Mouse (Mus musculus) lung, postnatal 36 days (tissue): ENCODE results near the gene Tssk6.
A peak's percentile ranks its signal among the peaks of the same experiment; 100 is the strongest.
"Not testable (repeated sequence)": the region's sequence is repeated elsewhere in the genome, so short reads cannot be mapped to it uniquely, and the experiment has no call there.

Source experiments
- DNase-seq: peaks from one replicate; pipeline ENCODE4 v3.0.0; 2022; ENCODE audit warnings: mixed read lengths

The Tssk6 gene

GRCm38 (mm10) chr8:69919876-69920662, 18.1 kb downstream of the Tssk6 start:
- DNase-seq = peak; percentile 86

GRCm38 (mm10) chr8:69921141-69921540, 19.2 kb downstream of the Tssk6 start:
- DNase-seq = no peak

DNA sequence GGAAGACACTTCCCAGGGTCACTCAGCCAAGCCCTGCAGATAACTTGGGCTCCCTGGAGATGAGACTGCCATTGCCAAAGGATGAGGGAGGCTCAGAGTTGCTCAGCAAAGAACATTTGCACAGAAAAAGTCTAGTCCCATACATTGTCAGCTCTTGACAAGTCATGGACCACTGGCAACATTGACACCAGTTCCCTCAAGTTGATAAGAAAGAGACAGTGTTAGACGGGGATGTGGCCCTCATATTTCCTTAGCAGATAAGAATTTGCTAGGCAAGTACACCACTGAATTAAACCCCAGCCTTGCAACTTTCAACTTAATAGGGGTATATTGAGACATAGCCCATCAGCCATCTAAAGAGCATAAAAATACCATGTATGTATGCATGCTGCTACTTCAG, 22.0 kb downstream of the Tssk6 start:
- no peak for DNase-seq

- no peak for DNase-seq
Measured at GRCm38 (mm10) chr8:69926901-69927300, 24.9 kb downstream of the Tssk6 start.

GRCm38 (mm10) chr8:69933811-69934210, 31.8 kb downstream of the Tssk6 start:
- DNase-seq = no peak

- DNase-seq = no peak
Measured at GRCm38 (mm10) chr8:69934582-69934981, 32.6 kb downstream of the Tssk6 start.

- DNase-seq = no peak
Measured at GRCm38 (mm10) chr8:69935431-69935830, 33.4 kb downstream of the Tssk6 start.

GRCm38 (mm10) chr8:69936050-69936794, 34.2 kb downstream of the Tssk6 start:
- DNase-seq = peak; percentile 84

DNA sequence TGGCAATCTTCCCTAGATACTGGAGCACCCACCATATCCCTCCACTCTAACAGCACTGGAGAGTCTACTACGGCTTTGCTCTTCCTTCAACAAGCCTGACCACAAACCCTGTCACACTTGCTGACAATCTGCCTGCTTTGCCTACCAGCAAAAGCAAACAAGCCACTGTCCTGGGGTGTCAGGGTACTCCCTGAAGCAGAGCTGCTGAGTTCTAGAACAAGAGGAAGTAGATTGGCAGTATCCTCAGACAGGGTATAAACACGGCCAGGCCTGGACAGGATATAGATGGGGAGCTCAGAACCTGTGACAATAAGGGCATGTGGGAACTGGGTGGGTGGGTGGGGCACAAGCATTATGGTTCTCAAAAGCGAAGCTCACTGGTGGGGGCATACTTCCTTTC, 35.5 kb downstream of the Tssk6 start:
- peak; percentile 56 for DNase-seq

GRCm38 (mm10) chr8:69938245-69938982, 36.4 kb downstream of the Tssk6 start:
- DNase-seq = no peak

DNA sequence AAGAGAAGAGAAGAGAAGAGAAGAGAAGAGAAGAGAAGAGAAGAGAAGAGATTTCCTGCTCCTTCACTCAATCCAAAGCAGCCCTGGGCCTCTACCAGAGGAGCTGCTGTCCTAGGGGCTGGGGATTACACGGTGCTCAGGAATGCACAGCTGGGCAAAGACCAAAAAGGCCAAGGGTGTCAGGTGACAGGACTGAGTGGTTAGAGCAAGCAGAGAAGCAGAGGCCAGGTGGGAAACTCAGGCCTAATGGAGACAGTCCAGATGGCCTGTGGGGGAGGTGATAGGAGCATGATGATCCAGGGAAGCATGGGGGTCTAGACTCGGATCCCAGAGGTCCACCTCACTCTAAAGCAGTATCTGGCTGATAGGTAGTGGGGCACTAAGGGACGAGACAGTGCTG, 37.6 kb downstream of the Tssk6 start:
- peak; percentile 60 for DNase-seq

- DNase-seq = no peak
Measured at GRCm38 (mm10) chr8:69940386-69940785, 38.4 kb downstream of the Tssk6 start.

DNA sequence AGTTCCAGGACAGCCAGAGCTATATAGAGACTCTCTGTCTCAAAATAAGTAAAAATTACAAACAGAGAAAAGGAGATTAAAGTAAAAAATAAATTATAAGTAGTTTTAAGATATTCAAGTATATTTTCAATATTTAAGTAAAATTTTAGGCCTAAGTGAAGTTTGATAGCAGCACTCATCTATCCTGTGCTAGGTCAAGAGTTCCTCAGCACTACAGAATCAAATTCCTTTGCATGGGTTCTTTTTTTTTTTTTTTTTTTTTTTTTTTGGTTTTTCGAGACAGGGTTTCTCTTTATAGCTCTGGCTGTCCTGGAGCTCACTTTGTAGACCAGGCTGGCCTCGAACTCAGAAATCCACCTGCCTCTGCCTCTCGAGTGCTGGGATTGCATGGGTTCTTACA, 40.5 kb downstream of the Tssk6 start:
- not testable (repeated sequence) for DNase-seq

DNA sequence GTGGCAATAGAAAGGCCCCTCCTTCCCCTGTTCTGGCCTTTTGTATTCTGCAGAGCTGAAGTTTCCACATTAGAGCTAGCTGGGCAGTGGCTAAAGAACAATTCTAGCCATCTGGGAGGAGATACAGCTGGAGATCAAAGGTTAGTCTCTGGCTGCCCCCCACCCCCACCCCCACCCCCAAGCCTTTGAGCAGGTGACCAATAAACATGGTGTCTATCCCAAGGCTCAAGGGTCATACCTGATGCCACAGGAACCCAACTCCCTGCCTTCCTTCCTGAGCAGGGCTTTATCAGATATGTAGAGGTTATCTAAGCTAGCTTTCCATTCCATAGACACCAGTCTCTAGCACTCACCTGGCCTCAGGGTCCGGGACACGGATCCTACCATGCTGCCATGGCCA, 48.3 kb downstream of the Tssk6 start:
- no peak for DNase-seq
